Mouse (Mus musculus) testis, adult 2 months (tissue): Measurements from ENCODE around the gene Dcaf15.

Experiments
- CTCF ChIP-seq: fragments of 200-500 bp; IDR thresholded peaks from 2 replicates; pipeline ENCODE4 v1.5.1; 2012; ENCODE audit warnings: low read depth, mild to moderate bottlenecking, inconsistent platforms, low read length, moderate library complexity; ENCODE audit not compliant: control insufficient read depth, insufficient read depth, insufficient replicate concordance
- POLR2A ChIP-seq: fragments of 200-500 bp; IDR thresholded peaks from 2 replicates; pipeline ENCODE4 v1.6.1; 2012; ENCODE audit warnings: low read depth, mild to moderate bottlenecking, inconsistent platforms, low read length, moderate library complexity; ENCODE audit not compliant: control insufficient read depth

GRCm38 (mm10) chr8:84083829-84084241 is 20.7 kb downstream of the Dcaf15 start:
- no peak for TF ChIP-seq CTCF
- TF ChIP-seq POLR2A = no peak
